Comparison of ENCODE assay signal across 11 mouse cellular contexts in genomic region chr9:105488363-105488762, GRCm38 (mm10).
"Had no signal": no experiment of that assay in that cellular context is flagged by ENCODE, and none has a peak within 500 bp of the region (broad histone marks: within the 10 kb centered on the region; RNA-seq: fewer than 3 reads in every experiment).

No protein-coding gene starts in this region.

- H3K9ac ChIP-seq: limb, embryonic 15.5 days; liver, embryonic 12.5 days; lung, embryonic 15.5 days; midbrain, embryonic 13.5 days; neural tube, embryonic 12.5 days had no signal

- H3K27ac ChIP-seq: left cerebral cortex, adult 2 months; limb, embryonic 15.5 days; liver, embryonic 12.5 days; lung, embryonic 15.5 days; midbrain, embryonic 13.5 days; neural tube, embryonic 12.5 days; stomach, postnatal 0 days had no signal

- ATAC-seq: intestine, postnatal 0 days; liver, embryonic 12.5 days; midbrain, embryonic 13.5 days had no signal

- H3K9me3 ChIP-seq: limb, embryonic 15.5 days; liver, embryonic 12.5 days; lung, embryonic 15.5 days; midbrain, embryonic 13.5 days; neural tube, embryonic 12.5 days had no signal

- H3K4me3 ChIP-seq: left cerebral cortex, adult 2 months; limb, embryonic 15.5 days; liver, embryonic 12.5 days; lung, embryonic 15.5 days; midbrain, embryonic 13.5 days; neural tube, embryonic 12.5 days had no signal

- H3K36me3 ChIP-seq: limb, embryonic 15.5 days; lung, embryonic 15.5 days had no signal

- DNase-seq: kidney, postnatal 10 days; kidney, postnatal 4 days; thymus, postnatal 4 days had no signal

- H3K4me2 ChIP-seq: limb, embryonic 15.5 days; liver, embryonic 12.5 days; lung, embryonic 15.5 days; midbrain, embryonic 13.5 days; neural tube, embryonic 12.5 days had no signal

- H3K27me3 ChIP-seq: limb, embryonic 15.5 days; liver, embryonic 12.5 days; lung, embryonic 15.5 days; midbrain, embryonic 13.5 days; neural tube, embryonic 12.5 days had no signal
